ENCODE assay signal across 10 mouse cellular contexts in genomic region chr13:49216808-49217561, GRCm38 (mm10). TPM values are rescaled to one million over a fixed set of nuclear protein-coding genes. Genes with fewer than 3 reads are reported as not detected.
DNase-seq lines count a peak whose midpoint lies in the region; ATAC-seq lines count a peak whose summit lies in the region.
"Had no signal": no experiment of that assay in that cellular context is flagged by ENCODE, and none has a peak within 500 bp of the region (broad histone marks: within the 10 kb centered on the region; RNA-seq: fewer than 3 reads in every experiment).

No protein-coding gene starts in this region.

- no peaks in the 10 kb centered on the region for H3K36me3 ChIP-seq in heart, embryonic 11.5 days (ENCODE audit: control insufficient read depth, insufficient read depth, low read length)
- H3K36me3 ChIP-seq in midbrain, embryonic 10.5 days = no peaks in the 10 kb centered on the region
- H3K36me3 ChIP-seq in midbrain, embryonic 16.5 days (ENCODE audit: control insufficient read depth, insufficient read depth, low read length) = no peaks in the 10 kb centered on the region
- no peaks in the 10 kb centered on the region for H3K36me3 ChIP-seq in limb, embryonic 11.5 days (ENCODE audit: control insufficient read depth, insufficient read depth, low read length)
- H3K36me3 ChIP-seq: forebrain, embryonic 15.5 days had no signal

- no peak overlapping the region; the same call in 1 of the 2 replicates for H3K27ac ChIP-seq in heart, embryonic 11.5 days (ENCODE audit: low read depth, low read length)
- H3K27ac ChIP-seq in midbrain, embryonic 10.5 days (replicated peaks) = no peak overlapping the region
- no peak overlapping the region for H3K27ac ChIP-seq in midbrain, embryonic 16.5 days (ENCODE audit: low read length)
- H3K27ac ChIP-seq in limb, embryonic 11.5 days (replicated peaks; ENCODE audit: low read depth, low read length) = no peak overlapping the region
- H3K27ac ChIP-seq: forebrain, embryonic 15.5 days had no signal

- H3K4me1 ChIP-seq in heart, embryonic 11.5 days (ENCODE audit: control insufficient read depth, insufficient read depth, low read length) = peaks cover 27% of the 10 kb centered on the region
- peaks cover 59% of the 10 kb centered on the region for H3K4me1 ChIP-seq in midbrain, embryonic 10.5 days
- peaks cover 15% of the 10 kb centered on the region for H3K4me1 ChIP-seq in midbrain, embryonic 16.5 days (ENCODE audit: control insufficient read depth, insufficient read depth, low read length)
- peaks cover 6% of the 10 kb centered on the region for H3K4me1 ChIP-seq in limb, embryonic 11.5 days (ENCODE audit: control insufficient read depth, insufficient read depth, low read length)

- H3K9ac ChIP-seq in heart, embryonic 11.5 days (ENCODE audit: low read depth, low read length) = no peak overlapping the region
- no peak overlapping the region for H3K9ac ChIP-seq in midbrain, embryonic 16.5 days (ENCODE audit: low read depth, low read length)
- H3K9ac ChIP-seq in limb, embryonic 11.5 days (ENCODE audit: low read length) = no peak overlapping the region

- WGBS in heart, embryonic 11.5 days (ENCODE audit: insufficient replicate concordance) = 51% methylated on average over 9 of the region's 9 CpGs
- WGBS in midbrain, embryonic 10.5 days = 48% methylated on average over 9 of the region's 9 CpGs
- WGBS in midbrain, embryonic 16.5 days = 51% methylated on average over 9 of the region's 9 CpGs
- 39% methylated on average over 9 of the region's 9 CpGs for WGBS in limb, embryonic 11.5 days

- no peak for DNase-seq in heart, adult 8-10 months (ENCODE audit: low spot score)
- no peak for DNase-seq in midbrain, embryonic 10.5 days (ENCODE audit: low spot score)
- peak; percentile 45 for DNase-seq in limb, embryonic 11.5 days (ENCODE audit: low spot score)
- peak; percentile 61 for DNase-seq in yolk sac, embryonic 10.5 days (ENCODE audit: low spot score)
- DNase-seq in frontal cortex, adult 2 months (ENCODE audit: extremely low spot score in 1 of 2, low spot score in 1 of 2) = no peak
- no peak for DNase-seq in right cerebral cortex, adult 2 months (ENCODE audit: low spot score in 2 of 2)
- DNase-seq: kidney, postnatal 25 days had no signal

- no peak for ATAC-seq in heart, embryonic 11.5 days (replicated peaks; ENCODE audit: insufficient number of reproducible peaks, low FRiP score, low TSS enrichment)
- ATAC-seq in midbrain, embryonic 16.5 days = no peak
- no peak for ATAC-seq in limb, embryonic 11.5 days (ENCODE audit: insufficient number of reproducible peaks, low FRiP score, low TSS enrichment, low read depth)

- peaks cover 5% of the 10 kb centered on the region; the same call in 1 of the 2 replicates for H3K27me3 ChIP-seq in heart, embryonic 11.5 days (ENCODE audit: control insufficient read depth, insufficient read depth, low read length)
- H3K27me3 ChIP-seq in midbrain, embryonic 10.5 days (ENCODE audit: low read depth, poor library complexity, severe bottlenecking) = peaks cover 60% of the 10 kb centered on the region
- 0 out of 2 replicates have a peak, but pooled peaks cover 4% of the 10 kb centered on the region for H3K27me3 ChIP-seq in midbrain, embryonic 16.5 days (ENCODE audit: control insufficient read depth, insufficient read depth, low read depth, low read length)
- no peaks in the 10 kb centered on the region for H3K27me3 ChIP-seq in limb, embryonic 11.5 days (ENCODE audit: control insufficient read depth, insufficient read depth, low read length)

- peak overlapping the region; percentile 89; the same call in 1 of the 2 replicates for H3K4me2 ChIP-seq in heart, embryonic 11.5 days
- no peak overlapping the region for H3K4me2 ChIP-seq in midbrain, embryonic 16.5 days (ENCODE audit: low read length)
- H3K4me2 ChIP-seq in limb, embryonic 11.5 days (ENCODE audit: low read depth, severe bottlenecking) = peak overlapping the region; percentile 87

- H3K9me3 ChIP-seq in heart, embryonic 11.5 days (replicated peaks; ENCODE audit: control insufficient read depth, low read length) = no peaks in the 10 kb centered on the region
- H3K9me3 ChIP-seq in midbrain, embryonic 10.5 days (replicated peaks) = 0 out of 2 replicates have a peak, but pooled peaks cover 5% of the 10 kb centered on the region
- no peaks in the 10 kb centered on the region for H3K9me3 ChIP-seq in midbrain, embryonic 16.5 days (replicated peaks; ENCODE audit: control insufficient read depth, low read length, poor library complexity, severe bottlenecking)
- H3K9me3 ChIP-seq in limb, embryonic 11.5 days (ENCODE audit: control insufficient read depth, low read length) = no peaks in the 10 kb centered on the region; the same call in 1 of the 2 replicates
- H3K9me3 ChIP-seq: forebrain, embryonic 15.5 days had no signal

- no peak overlapping the region for H3K4me3 ChIP-seq in heart, embryonic 11.5 days (ENCODE audit: low read depth, low read length)
- peak overlapping the region; percentile 88; the same call in 1 of the 2 replicates for H3K4me3 ChIP-seq in midbrain, embryonic 10.5 days
- H3K4me3 ChIP-seq in midbrain, embryonic 16.5 days (ENCODE audit: low read depth, low read length) = no peak overlapping the region
- H3K4me3 ChIP-seq in limb, embryonic 11.5 days (ENCODE audit: low read depth, low read length) = no peak overlapping the region

RNA-seq across cellular contexts. Expression of gene Card19, which starts 1.1 kb away (rescaled TPM):
- polyA plus RNA-seq in heart, embryonic 11.5 days (2014; fragmentation: Nextera tagmentation; extraction: Ambion mirVana) = 71.9 and 73.7 TPM in 2 replicates
- 100 to 1,000 TPM; 132 to 152 (median 141) TPM for total RNA-seq in heart, adult 8-10 months (2022)
- polyA plus RNA-seq in midbrain, embryonic 10.5 days (2016; fragmentation: Nextera tagmentation; extraction: Ambion mirVana) = 23.1 and 23.3 TPM in 2 replicates
- polyA plus RNA-seq in midbrain, embryonic 16.5 days (2015; fragmentation: Nextera tagmentation; extraction: Ambion mirVana) = 26.5 and 27.6 TPM in 2 replicates
- 32.9 and 34.2 TPM in 2 replicates for polyA plus RNA-seq in limb, embryonic 11.5 days (2014; fragmentation: Nextera tagmentation; extraction: Ambion mirVana)
- 30.4 and 33.8 TPM in 2 replicates for polyA plus RNA-seq in frontal cortex, adult 2 months (2012; rRNA removed)

RNA-seq across cellular contexts. Expression of gene Ninj1, which starts 29.7 kb away (rescaled TPM):
- 59.1 and 60.6 TPM in 2 replicates for polyA plus RNA-seq in heart, embryonic 11.5 days (2014; fragmentation: Nextera tagmentation; extraction: Ambion mirVana)
- total RNA-seq in heart, adult 8-10 months (2022) = 100 to 1,000 TPM; 111 to 152 (median 131) TPM
- polyA plus RNA-seq in midbrain, embryonic 10.5 days (2016; fragmentation: Nextera tagmentation; extraction: Ambion mirVana) = 23.1 and 24.3 TPM in 2 replicates
- 19.3 and 22.3 TPM in 2 replicates for polyA plus RNA-seq in midbrain, embryonic 16.5 days (2015; fragmentation: Nextera tagmentation; extraction: Ambion mirVana)
- polyA plus RNA-seq in limb, embryonic 11.5 days (2014; fragmentation: Nextera tagmentation; extraction: Ambion mirVana) = 23.6 and 24.4 TPM in 2 replicates
- polyA plus RNA-seq in frontal cortex, adult 2 months (2012; rRNA removed) = 56.2 and 61.8 TPM in 2 replicates

RNA-seq across cellular contexts. Expression of gene Susd3, which starts 31.5 kb away (rescaled TPM):
- 0.68 and 0.86 TPM in 2 replicates for polyA plus RNA-seq in heart, embryonic 11.5 days (2014; fragmentation: Nextera tagmentation; extraction: Ambion mirVana)
- total RNA-seq in heart, adult 8-10 months (2022) = under 1 TPM; 0.31 to 0.78 (median 0.64) TPM
- polyA plus RNA-seq in midbrain, embryonic 10.5 days (2016; fragmentation: Nextera tagmentation; extraction: Ambion mirVana) = 1.0 and 1.2 TPM in 2 replicates
- 0.38 and 0.68 TPM in 2 replicates for polyA plus RNA-seq in midbrain, embryonic 16.5 days (2015; fragmentation: Nextera tagmentation; extraction: Ambion mirVana)
- 0.52 and 1.2 TPM in 2 replicates for polyA plus RNA-seq in limb, embryonic 11.5 days (2014; fragmentation: Nextera tagmentation; extraction: Ambion mirVana)
- 2.4 and 3.2 TPM in 2 replicates for polyA plus RNA-seq in frontal cortex, adult 2 months (2012; rRNA removed)

Comparison
In these comparisons a context has a peak if more than half of its experiments do, and no peak if none do; other contexts are left out.
1. DNase-seq: peak in limb, embryonic 11.5 days (single experiment) and yolk sac, embryonic 10.5 days (single experiment); none in heart, adult 8-10 months (single experiment), midbrain, embryonic 10.5 days (single experiment), frontal cortex, adult 2 months (0 of 2) and right cerebral cortex, adult 2 months (0 of 2).